Mouse (Mus musculus): Measurements from ENCODE around the gene Ifna9. TPM values are rescaled to one million over a fixed set of nuclear protein-coding genes. Genes with fewer than 3 reads are reported as not detected.
A peak's percentile ranks its signal among the peaks of the same experiment; 100 is the strongest.
"Not testable (repeated sequence)": the region's sequence is repeated elsewhere in the genome, so short reads cannot be mapped to it uniquely, and the experiment has no call there.

The Ifna9 gene
- not detected for total RNA-seq (2021)
- long read RNA-seq, experiment 1: 0 reads
- long read RNA-seq, experiment 2: 0 reads

GRCm38 (mm10) chr4:88592285-88592684, at the start of gene Ifna9:
Ifna9 (minus strand) TSS chr4:88592385.
- DNase-seq (ENCODE audit: low spot score in 2 of 2): no peak

- peak; percentile 81 to 96 for DNase-seq (ENCODE audit: low spot score in 2 of 2)
Observed at GRCm38 (mm10) chr4:88641077-88641831, 49.1 kb upstream of the Ifna9 start.

GRCm38 (mm10) chr4:88640704-88641076, 48.5 kb upstream of the Ifna9 start:
- DNase-seq (ENCODE audit: low spot score in 2 of 2): no peak

- DNase-seq (ENCODE audit: low spot score in 2 of 2): no peak
Observed at GRCm38 (mm10) chr4:88634311-88634710, 42.1 kb upstream of the Ifna9 start, which contains the start of gene C87499. C87499 (minus strand) TSS chr4:88634411.

GRCm38 (mm10) chr4:88603276-88603675, 11.1 kb upstream of the Ifna9 start, which contains the start of gene Ifna12:
Ifna12 (minus strand) TSS chr4:88603376.
- DNase-seq (ENCODE audit: low spot score in 2 of 2): no peak

- no peak for DNase-seq (ENCODE audit: low spot score in 2 of 2)
Observed at GRCm38 (mm10) chr4:88571698-88572097, 20.5 kb downstream of the Ifna9 start, which contains the start of gene Ifna14. Ifna14 (minus strand) TSS chr4:88571798.

GRCm38 (mm10) chr4:88561791-88562190, 30.4 kb downstream of the Ifna9 start:
- DNase-seq (ENCODE audit: low spot score in 2 of 2): no peak

- not testable (repeated sequence) for DNase-seq (ENCODE audit: low spot score in 2 of 2)
Observed at GRCm38 (mm10) chr4:88558145-88558544, 34.0 kb downstream of the Ifna9 start, which contains the start of gene Ifna15. Ifna15 (minus strand) TSS chr4:88558245.

- DNase-seq (ENCODE audit: low spot score in 2 of 2): peak; percentile 28 to 42
Observed at GRCm38 (mm10) chr4:88550161-88550945, 41.8 kb downstream of the Ifna9 start.

- no peak for DNase-seq (ENCODE audit: low spot score in 2 of 2)
Observed at GRCm38 (mm10) chr4:88547986-88548385, 44.2 kb downstream of the Ifna9 start.

GRCm38 (mm10) chr4:88543649-88544234, 48.4 kb downstream of the Ifna9 start:
- DNase-seq (ENCODE audit: low spot score in 2 of 2): no peak

Other genes starting within 250 kb of the Ifna9 start
- gene Hacd4, start 153.5 kb downstream of the Ifna9 start, total RNA-seq (2021): 1 to 10 TPM; 6.5 to 8.4 TPM
- not detected for gene Ifnb1, start 69.6 kb downstream of the Ifna9 start, total RNA-seq (2021)
- not detected for gene Ifna15, start 34.1 kb downstream of the Ifna9 start, total RNA-seq (2021)
- not detected for gene Ifna14, start 20.6 kb downstream of the Ifna9 start, total RNA-seq (2021)
- not detected for gene Ifna12, start 11.0 kb upstream of the Ifna9 start, total RNA-seq (2021)
- not detected for gene C87499, start 42.0 kb upstream of the Ifna9 start, total RNA-seq (2021)
- gene Ifna13, start 52.1 kb upstream of the Ifna9 start, total RNA-seq (2021): not detected
- not detected for gene Ifna16, start 84.5 kb upstream of the Ifna9 start, total RNA-seq (2021)
- not detected for gene Ifna2, start 91.5 kb upstream of the Ifna9 start, total RNA-seq (2021)
- gene Ifnab, start 99.0 kb upstream of the Ifna9 start, total RNA-seq (2021): not detected
- under 1 TPM; 0.31 to 0.48 TPM for gene Gm26566, start 129.4 kb upstream of the Ifna9 start, total RNA-seq (2021)
- gene Klhl9, start 130.1 kb upstream of the Ifna9 start, total RNA-seq (2021): 10 to 100 TPM; 85.2 to 88.5 TPM
- not detected for gene Gm13271, start 162.5 kb upstream of the Ifna9 start, total RNA-seq (2021)
- gene Gm13283, start 167.7 kb upstream of the Ifna9 start, total RNA-seq (2021): not detected
- gene Gm13290, start 181.4 kb upstream of the Ifna9 start, total RNA-seq (2021): not detected
- gene Gm13289, start 184.5 kb upstream of the Ifna9 start, total RNA-seq (2021): not detected
- not detected for gene Gm13272, start 187.5 kb upstream of the Ifna9 start, total RNA-seq (2021)
- not detected for gene Ifnz, start 189.7 kb upstream of the Ifna9 start, total RNA-seq (2021)
- not detected for gene Gm13276, start 193.3 kb upstream of the Ifna9 start, total RNA-seq (2021)
- not detected for gene Gm13277, start 196.2 kb upstream of the Ifna9 start, total RNA-seq (2021)
- gene Gm13278, start 199.2 kb upstream of the Ifna9 start, total RNA-seq (2021): not detected
- not detected for gene Gm13275, start 202.1 kb upstream of the Ifna9 start, total RNA-seq (2021)
- not detected for gene Gm13279, start 205.0 kb upstream of the Ifna9 start, total RNA-seq (2021)
- gene Gm13285, start 207.3 kb upstream of the Ifna9 start, total RNA-seq (2021): under 1 TPM in 1 of 2 experiments, not detected in 1; 0.50 TPM
- not detected for gene Gm13287, start 210.9 kb upstream of the Ifna9 start, total RNA-seq (2021)
- not detected for gene Gm13288, start 213.1 kb upstream of the Ifna9 start, total RNA-seq (2021)
- not detected for gene Ifna7, start 223.8 kb upstream of the Ifna9 start, total RNA-seq (2021)
- not detected for gene Ifna11, start 227.6 kb upstream of the Ifna9 start, total RNA-seq (2021)
- not detected for gene Ifna6, start 235.0 kb upstream of the Ifna9 start, total RNA-seq (2021)
- gene Ifna5, start 243.1 kb upstream of the Ifna9 start, total RNA-seq (2021): not detected
- not detected for gene Ifna4, start 249.5 kb upstream of the Ifna9 start, total RNA-seq (2021)

All from adrenal gland, postnatal 4 days (tissue).